Mouse (Mus musculus) ES-Bruce4 (cell line): ENCODE results near the gene Chrna3.

ENCODE experiments used
- CTCF ChIP-seq: IDR thresholded peaks from one replicate; pipeline ENCODE4 v1.8.1; 2011; ENCODE audit warnings: low read depth, low read length
- EP300 ChIP-seq: IDR thresholded peaks from 2 replicates; pipeline ENCODE4 v1.6.1; 2011; ENCODE audit warnings: low read depth, low read length; ENCODE audit not compliant: insufficient read depth

- TF ChIP-seq CTCF, result no peak
- no peak for TF ChIP-seq EP300
Observed at GRCm38 (mm10) chr9:55039983-55040382, 13.6 kb upstream of the Chrna3 start.
